Mouse (Mus musculus): ENCODE results near the gene Kcnma1. TPM values are rescaled to one million over a fixed set of nuclear protein-coding genes. Genes with fewer than 3 reads are reported as not detected.

The Kcnma1 gene
- polyA plus RNA-seq, 1 experiment, result 3.5 TPM

DNA sequence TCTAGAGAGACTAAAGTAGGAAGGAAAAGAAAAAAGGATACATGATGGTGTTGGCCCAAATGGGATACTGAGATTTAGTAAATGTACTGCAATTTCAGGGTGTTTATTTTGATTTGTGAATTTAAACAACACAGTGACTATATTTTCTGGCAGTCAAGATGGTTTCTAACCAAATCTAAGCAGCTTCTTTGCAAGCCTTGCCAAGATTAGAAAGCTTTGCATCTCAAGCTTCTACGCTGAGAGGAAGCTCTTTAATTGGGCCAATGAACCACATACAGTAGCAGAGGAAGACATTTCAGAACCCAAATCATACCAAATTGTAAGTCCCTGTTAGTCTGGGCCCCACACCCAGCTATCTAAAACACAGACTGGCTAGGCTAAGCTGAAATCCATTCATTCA lies 527.6 kb downstream of the Kcnma1 start:
- H3K27ac ChIP-seq (ENCODE audit: insufficient read depth, low read depth, low read length), result no peak overlapping the region
- TF ChIP-seq POLR2A (IDR thresholded peaks at IDR 0.05; ENCODE audit: low read depth, low read length) (no peak), CTCF (IDR thresholded peaks at IDR 0.05; ENCODE audit: extremely low read depth, insufficient read length, insufficient replicate concordance, low read depth, low read length) (no peak)
- 88% methylated on average over 1 of the region's 1 CpGs for WGBS

DNA sequence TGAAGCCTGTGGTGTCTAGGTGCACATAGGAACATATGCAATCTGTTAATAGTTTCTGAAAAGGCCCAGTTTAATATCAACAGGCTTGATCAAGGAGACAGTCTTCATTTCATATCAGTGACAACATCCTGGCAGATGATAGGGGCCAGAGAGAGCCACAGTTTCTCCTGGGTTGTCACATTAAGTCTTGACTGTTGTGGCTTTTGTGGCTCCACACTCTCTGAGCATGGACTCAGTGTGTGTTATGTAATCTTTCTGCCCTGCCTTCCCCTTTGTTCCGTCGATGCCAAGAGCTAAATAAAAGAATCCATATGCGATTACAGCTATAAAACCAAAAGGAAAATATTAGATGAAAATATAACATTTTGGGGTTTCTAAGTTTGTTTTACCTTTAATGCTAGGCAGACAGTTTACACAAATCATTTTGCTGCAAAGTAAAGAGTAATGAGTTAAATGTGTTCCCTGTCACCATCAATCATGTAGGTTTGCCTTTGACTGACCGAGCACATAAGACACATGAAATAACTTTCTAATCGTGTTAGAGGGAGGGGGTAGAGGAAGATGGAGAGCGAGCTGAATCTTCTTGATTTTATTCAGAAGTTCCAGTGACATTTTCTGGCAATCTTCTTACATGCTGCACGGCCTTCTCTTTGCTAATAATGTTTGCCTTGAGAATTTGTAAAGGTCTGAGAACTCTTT lies 528.3 kb downstream of the Kcnma1 start:
- Histone ChIP-seq H3K4me3 (ENCODE audit: low read depth, low read length) (no peak overlapping the region), H3K27ac (ENCODE audit: insufficient read depth, low read depth, low read length) (no peak overlapping the region), H3K27me3 (ENCODE audit: control insufficient read depth, insufficient read depth, low read length) (no peaks in the 10 kb centered on the region), H3K4me1 (ENCODE audit: control insufficient read depth, insufficient read depth, insufficient read length, low read length) (no peaks in the 10 kb centered on the region), H3K36me3 (ENCODE audit: control insufficient read depth, insufficient read depth, low read length) (no peaks in the 10 kb centered on the region)
- TF ChIP-seq CTCF (IDR thresholded peaks at IDR 0.05; ENCODE audit: extremely low read depth, insufficient read length, insufficient replicate concordance, low read depth, low read length) (no peak), POLR2A (IDR thresholded peaks at IDR 0.05; ENCODE audit: low read depth, low read length) (no peak)
- 60% methylated on average over 7 of the region's 7 CpGs for WGBS

More for the DNA sequence above, 527.6 kb downstream of the Kcnma1 start:
- Histone ChIP-seq H3K4me1 (ENCODE audit: control insufficient read depth, insufficient read depth, insufficient read length, low read length) (no peaks in the 10 kb centered on the region), H3K27me3 (ENCODE audit: control insufficient read depth, insufficient read depth, low read length) (no peaks in the 10 kb centered on the region), H3K4me3 (ENCODE audit: low read depth, low read length) (no peak overlapping the region), H3K36me3 (ENCODE audit: control insufficient read depth, insufficient read depth, low read length) (no peaks in the 10 kb centered on the region)

DNA sequence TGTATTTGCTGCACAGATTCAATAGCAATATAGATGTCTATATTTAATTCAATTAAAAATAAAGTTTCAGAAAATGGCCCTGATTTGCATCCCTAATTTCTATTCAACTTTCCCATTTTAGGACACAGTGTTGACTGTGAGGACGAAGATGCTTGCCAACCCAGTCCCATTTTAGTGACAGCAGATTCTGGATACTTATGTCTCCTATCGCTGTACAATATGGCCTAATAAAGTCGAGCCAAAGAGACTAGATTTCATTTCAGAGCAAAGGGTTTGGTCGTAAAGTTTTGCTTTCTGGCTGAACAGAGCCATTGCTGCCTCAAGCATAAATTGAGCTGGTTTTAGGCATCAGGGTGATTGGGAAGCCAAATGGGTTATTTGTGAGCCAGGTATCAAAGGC lies 539.2 kb downstream of the Kcnma1 start:
- Histone ChIP-seq H3K27ac (ENCODE audit: insufficient read depth, low read depth, low read length) (no peak overlapping the region), H3K4me1 (ENCODE audit: control insufficient read depth, insufficient read depth, insufficient read length, low read length) (no peaks in the 10 kb centered on the region), H3K4me3 (ENCODE audit: low read depth, low read length) (no peak overlapping the region), H3K36me3 (ENCODE audit: control insufficient read depth, insufficient read depth, low read length) (no peaks in the 10 kb centered on the region), H3K27me3 (ENCODE audit: control insufficient read depth, insufficient read depth, low read length) (no peaks in the 10 kb centered on the region)
- 84% methylated on average over 4 of the region's 4 CpGs for WGBS
- no peak for TF ChIP-seq CTCF (IDR thresholded peaks at IDR 0.05; ENCODE audit: extremely low read depth, insufficient read length, insufficient replicate concordance, low read depth, low read length)

DNA sequence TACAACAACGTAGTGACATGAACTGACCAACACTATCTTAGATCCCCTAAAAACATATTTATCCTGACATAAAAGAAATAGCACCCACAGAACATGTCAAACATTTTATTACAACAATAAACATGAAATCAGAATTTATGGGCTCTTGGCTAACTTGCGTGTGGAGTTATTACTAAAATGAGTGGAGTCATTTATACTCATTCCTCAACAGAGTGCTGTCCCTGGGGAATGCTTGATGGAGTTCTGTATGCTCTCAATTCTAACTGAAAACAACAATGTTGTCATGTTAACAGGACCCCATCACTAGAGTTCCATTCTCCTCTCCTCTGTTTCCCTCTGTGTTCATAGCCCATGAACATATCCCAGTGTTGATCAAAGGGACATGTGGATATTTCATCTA lies 544.2 kb downstream of the Kcnma1 start:
- Histone ChIP-seq H3K4me3 (ENCODE audit: low read depth, low read length) (no peak overlapping the region), H3K27me3 (ENCODE audit: control insufficient read depth, insufficient read depth, low read length) (no peaks in the 10 kb centered on the region), H3K4me1 (ENCODE audit: control insufficient read depth, insufficient read depth, insufficient read length, low read length) (no peaks in the 10 kb centered on the region), H3K27ac (ENCODE audit: insufficient read depth, low read depth, low read length) (no peak overlapping the region), H3K36me3 (ENCODE audit: control insufficient read depth, insufficient read depth, low read length) (no peaks in the 10 kb centered on the region)
- WGBS, result 50% methylated on average over 2 of the region's 2 CpGs
- TF ChIP-seq POLR2A (IDR thresholded peaks at IDR 0.05; ENCODE audit: low read depth, low read length) (no peak), CTCF (IDR thresholded peaks at IDR 0.05; ENCODE audit: extremely low read depth, insufficient read length, insufficient replicate concordance, low read depth, low read length) (no peak)

DNA sequence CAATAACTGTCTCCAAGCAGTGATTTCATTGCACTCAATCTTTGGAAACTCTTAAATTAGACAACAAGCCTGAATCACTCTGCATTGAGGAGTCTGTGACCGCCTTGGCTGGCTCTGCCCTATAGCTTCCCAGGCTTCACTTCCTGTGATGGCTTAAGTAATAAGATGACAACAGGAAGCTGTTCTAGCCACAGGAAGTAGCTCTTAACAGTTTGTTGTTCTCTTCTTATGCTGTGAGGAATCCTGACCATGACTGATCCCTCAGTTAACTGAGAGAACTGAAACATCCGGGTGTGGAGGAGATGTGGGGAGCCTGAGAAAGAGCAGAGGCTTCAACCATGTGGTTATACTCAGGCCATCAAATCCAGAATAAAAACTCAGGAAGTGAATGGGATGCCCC lies 549.2 kb downstream of the Kcnma1 start:
- Histone ChIP-seq H3K27ac (ENCODE audit: insufficient read depth, low read depth, low read length) (no peak overlapping the region), H3K36me3 (ENCODE audit: control insufficient read depth, insufficient read depth, low read length) (no peaks in the 10 kb centered on the region), H3K4me3 (ENCODE audit: low read depth, low read length) (no peak overlapping the region), H3K4me1 (ENCODE audit: control insufficient read depth, insufficient read depth, insufficient read length, low read length) (no peaks in the 10 kb centered on the region), H3K27me3 (ENCODE audit: control insufficient read depth, insufficient read depth, low read length) (no peaks in the 10 kb centered on the region)
- WGBS, result 63% methylated on average over 2 of the region's 2 CpGs
- TF ChIP-seq POLR2A (IDR thresholded peaks at IDR 0.05; ENCODE audit: low read depth, low read length) (no peak), CTCF (IDR thresholded peaks at IDR 0.05; ENCODE audit: extremely low read depth, insufficient read length, insufficient replicate concordance, low read depth, low read length) (no peak)

DNA sequence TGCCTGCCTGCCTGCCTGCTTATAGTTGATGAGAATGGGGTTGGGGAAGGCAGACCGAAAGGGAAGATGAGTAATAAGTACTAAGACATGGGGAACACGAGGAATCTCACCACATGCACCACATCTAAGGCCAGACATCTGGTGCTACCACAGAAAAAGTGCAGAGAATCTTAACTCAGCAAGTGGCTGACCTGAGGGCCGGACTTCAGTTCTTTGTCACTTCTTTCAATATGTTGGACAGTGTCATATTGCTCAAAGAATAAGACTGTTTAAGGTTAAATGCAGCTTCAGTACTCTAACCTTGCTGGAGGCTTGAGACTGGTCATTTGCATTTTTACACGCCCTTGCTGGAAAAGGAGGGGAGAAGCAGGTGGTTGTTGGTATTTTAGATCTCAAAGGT lies 555.7 kb downstream of the Kcnma1 start:
- no peak for TF ChIP-seq POLR2A (IDR thresholded peaks at IDR 0.05; ENCODE audit: low read depth, low read length)
- no peak for TF ChIP-seq CTCF (IDR thresholded peaks at IDR 0.05; ENCODE audit: extremely low read depth, insufficient read length, insufficient replicate concordance, low read depth, low read length)
- H3K4me3 ChIP-seq (ENCODE audit: low read depth, low read length), result no peak overlapping the region
- no peaks in the 10 kb centered on the region for H3K4me1 ChIP-seq (ENCODE audit: control insufficient read depth, insufficient read depth, insufficient read length, low read length)
- no peaks in the 10 kb centered on the region for H3K27me3 ChIP-seq (ENCODE audit: control insufficient read depth, insufficient read depth, low read length)
- 47% methylated on average over 4 of the region's 4 CpGs for WGBS
- H3K36me3 ChIP-seq (ENCODE audit: control insufficient read depth, insufficient read depth, low read length), result no peaks in the 10 kb centered on the region
- H3K27ac ChIP-seq (ENCODE audit: insufficient read depth, low read depth, low read length), result no peak overlapping the region

DNA sequence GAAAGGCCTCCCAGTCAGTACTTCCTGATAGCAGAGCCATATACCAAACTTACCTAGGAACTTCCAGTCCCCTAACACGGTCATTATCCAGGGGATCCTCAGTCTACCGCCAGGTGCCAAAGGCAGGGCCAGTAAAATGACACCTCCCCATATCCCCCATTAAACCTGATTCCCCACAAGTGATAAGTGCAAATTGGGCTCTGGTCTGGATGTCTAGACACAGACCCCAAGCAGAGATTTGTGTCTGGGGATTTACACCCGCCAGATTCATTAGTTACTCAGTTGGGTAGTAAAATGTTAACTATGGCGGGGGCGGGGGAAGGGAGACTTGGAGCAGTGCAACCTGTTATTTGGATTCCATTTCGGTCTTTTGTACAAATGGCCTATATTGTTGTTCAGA lies 562.6 kb downstream of the Kcnma1 start:
- Histone ChIP-seq H3K27ac (ENCODE audit: insufficient read depth, low read depth, low read length) (no peak overlapping the region), H3K4me3 (ENCODE audit: low read depth, low read length) (no peak overlapping the region), H3K4me1 (ENCODE audit: control insufficient read depth, insufficient read depth, insufficient read length, low read length) (no peaks in the 10 kb centered on the region), H3K27me3 (ENCODE audit: control insufficient read depth, insufficient read depth, low read length) (no peaks in the 10 kb centered on the region), H3K36me3 (ENCODE audit: control insufficient read depth, insufficient read depth, low read length) (no peaks in the 10 kb centered on the region)
- 83% methylated on average over 6 of the region's 6 CpGs for WGBS
- no peak for TF ChIP-seq POLR2A (IDR thresholded peaks at IDR 0.05; ENCODE audit: low read depth, low read length)
- TF ChIP-seq CTCF (IDR thresholded peaks at IDR 0.05; ENCODE audit: extremely low read depth, insufficient read length, insufficient replicate concordance, low read depth, low read length), result no peak
